Mouse (Mus musculus): ENCODE measurements at regions not wholly inside any gene's neighbourhood (a gene's known extent, or its start where the extent isn't known, plus 50 kb on each side); places are given as distances from the start of the nearest gene placed in this dataset.

DNA sequence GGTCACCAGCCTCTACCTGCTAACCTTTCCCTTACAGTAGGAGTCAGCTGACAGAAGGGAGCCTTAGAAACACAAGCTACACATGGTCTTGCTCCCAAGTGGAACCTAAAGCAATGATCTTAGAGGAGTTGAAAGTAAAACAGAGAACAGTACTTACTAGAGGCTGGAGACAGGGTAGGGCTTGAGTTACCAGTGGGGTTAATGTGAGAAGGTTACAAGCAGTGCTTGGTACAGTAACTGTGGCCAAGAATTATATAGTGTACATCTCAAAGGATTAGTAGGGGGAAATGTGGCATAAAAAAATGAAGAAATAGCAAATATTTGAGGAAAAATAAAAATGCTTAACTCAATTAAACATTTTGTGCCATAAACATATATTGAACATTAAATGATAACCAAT is 153.5 kb downstream of the Galc start:
- no peaks in the 10 kb centered on the region for H3K9me3 ChIP-seq (ENCODE audit: control insufficient read depth, low read length)
- ATAC-seq (replicated peaks; ENCODE audit: low FRiP score) (no peak), DNase-seq (ENCODE audit: low spot score) (no peak)
- H3K4me2 ChIP-seq (ENCODE audit: low read depth, low read length, severe bottlenecking): no peak overlapping the region
- H3K4me1 ChIP-seq (replicated peaks; ENCODE audit: control insufficient read depth, insufficient read depth, low read length): 0 out of 2 replicates have a peak, but pooled peaks cover 3% of the 10 kb centered on the region
- H3K4me3 ChIP-seq (ENCODE audit: low read depth, low read length): no peak overlapping the region
- no peaks in the 10 kb centered on the region for H3K27me3 ChIP-seq (ENCODE audit: control insufficient read depth, insufficient read depth, low read length)
- H3K36me3 ChIP-seq (ENCODE audit: control insufficient read depth, insufficient read depth, low read length): no peaks in the 10 kb centered on the region
- H3K27ac ChIP-seq (ENCODE audit: low read depth, low read length): no peak overlapping the region
- H3K9ac ChIP-seq (ENCODE audit: low read length): no peak overlapping the region

DNA sequence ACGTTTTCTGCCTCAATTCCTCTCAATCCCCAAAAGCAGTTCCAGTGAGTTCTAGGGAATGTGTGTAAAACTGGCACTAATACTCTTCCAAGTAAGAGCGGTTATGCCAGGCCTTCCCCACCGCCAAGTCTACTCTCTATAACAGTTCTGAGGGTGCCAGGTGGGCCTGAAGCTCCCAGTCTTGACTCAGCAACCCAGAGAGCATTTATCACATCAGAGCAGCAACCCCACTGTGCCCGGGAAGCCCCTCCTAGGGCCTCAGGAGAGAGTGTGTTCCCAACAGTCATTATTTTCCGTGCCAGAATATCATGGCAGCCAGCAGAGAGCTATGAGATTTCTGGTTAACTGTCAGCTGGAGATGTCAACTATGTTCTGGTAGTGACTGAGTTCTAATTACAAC is 169.1 kb downstream of the Galc start:
- H3K9me3 ChIP-seq (ENCODE audit: control insufficient read depth, low read length): no peaks in the 10 kb centered on the region
- no peak overlapping the region for H3K9ac ChIP-seq (ENCODE audit: low read length)
- DNase-seq (ENCODE audit: low spot score): no peak
- no peak overlapping the region for H3K27ac ChIP-seq (ENCODE audit: low read depth, low read length)
- no peak for ATAC-seq (replicated peaks; ENCODE audit: low FRiP score)
- H3K4me3 ChIP-seq (ENCODE audit: low read depth, low read length): no peak overlapping the region
- H3K27me3 ChIP-seq (ENCODE audit: control insufficient read depth, insufficient read depth, low read length): no peaks in the 10 kb centered on the region
- H3K36me3 ChIP-seq (ENCODE audit: control insufficient read depth, insufficient read depth, low read length): no peaks in the 10 kb centered on the region
- no peak overlapping the region for H3K4me2 ChIP-seq (ENCODE audit: low read depth, low read length, severe bottlenecking)
- WGBS: 66% methylated on average over 5 of the region's 5 CpGs
- H3K4me1 ChIP-seq (replicated peaks; ENCODE audit: control insufficient read depth, insufficient read depth, low read length): no peaks in the 10 kb centered on the region

DNA sequence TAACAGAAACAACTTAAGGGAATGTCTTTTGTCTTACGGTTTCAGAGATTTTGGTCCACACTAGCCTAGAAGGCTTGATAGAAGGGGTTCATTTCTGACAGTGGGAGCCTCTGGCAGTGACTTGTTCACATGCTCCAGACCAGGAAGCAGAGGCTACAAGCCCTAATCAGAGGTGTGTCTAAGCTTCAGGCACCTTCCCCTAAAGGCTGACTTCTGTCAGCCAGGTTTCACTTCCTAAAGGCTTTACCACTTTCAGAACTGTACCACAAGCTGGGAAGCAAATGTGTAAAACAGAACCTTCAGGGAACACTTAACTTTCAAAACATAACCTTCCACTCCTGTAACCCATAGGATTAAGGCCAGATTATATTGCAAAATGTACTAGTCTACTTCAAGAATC is 180.9 kb downstream of the Galc start:
- no peak overlapping the region for H3K9ac ChIP-seq (ENCODE audit: low read length)
- H3K27ac ChIP-seq (ENCODE audit: low read depth, low read length): no peak overlapping the region
- 94% methylated on average over 1 of the region's 1 CpGs for WGBS
- DNase-seq (ENCODE audit: low spot score) (no peak), ATAC-seq (replicated peaks; ENCODE audit: low FRiP score) (no peak)
- H3K4me3 ChIP-seq (ENCODE audit: low read depth, low read length): no peak overlapping the region
- no peaks in the 10 kb centered on the region for H3K27me3 ChIP-seq (ENCODE audit: control insufficient read depth, insufficient read depth, low read length)
- H3K36me3 ChIP-seq (ENCODE audit: control insufficient read depth, insufficient read depth, low read length): no peaks in the 10 kb centered on the region
- H3K4me2 ChIP-seq (ENCODE audit: low read depth, low read length, severe bottlenecking): no peak overlapping the region
- no peaks in the 10 kb centered on the region for H3K4me1 ChIP-seq (replicated peaks; ENCODE audit: control insufficient read depth, insufficient read depth, low read length)
- H3K9me3 ChIP-seq (ENCODE audit: control insufficient read depth, low read length): no peaks in the 10 kb centered on the region

DNA sequence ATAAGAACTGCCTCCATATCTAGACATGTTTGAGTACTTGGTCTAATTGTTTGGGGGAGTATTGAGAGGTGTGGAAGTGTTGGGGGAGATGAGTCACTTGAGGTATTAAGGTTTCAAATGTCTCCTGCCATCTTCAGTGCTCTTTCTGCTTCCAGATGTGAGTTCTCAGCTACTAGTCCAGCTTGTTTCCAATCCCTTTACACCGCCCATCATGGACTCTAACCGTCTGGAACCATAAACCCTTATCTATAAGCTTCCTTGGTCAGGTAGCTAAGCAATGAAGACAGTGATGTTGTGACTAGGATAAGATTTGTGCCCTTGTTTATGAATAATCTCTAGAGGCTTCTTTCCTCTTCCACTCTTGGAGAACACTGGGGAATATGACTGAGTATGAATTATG is 183.7 kb downstream of the Galc start:
- no peak overlapping the region for H3K4me3 ChIP-seq (ENCODE audit: low read depth, low read length)
- no peak for DNase-seq (ENCODE audit: low spot score)
- 89% methylated on average over 2 of the region's 2 CpGs for WGBS

DNA sequence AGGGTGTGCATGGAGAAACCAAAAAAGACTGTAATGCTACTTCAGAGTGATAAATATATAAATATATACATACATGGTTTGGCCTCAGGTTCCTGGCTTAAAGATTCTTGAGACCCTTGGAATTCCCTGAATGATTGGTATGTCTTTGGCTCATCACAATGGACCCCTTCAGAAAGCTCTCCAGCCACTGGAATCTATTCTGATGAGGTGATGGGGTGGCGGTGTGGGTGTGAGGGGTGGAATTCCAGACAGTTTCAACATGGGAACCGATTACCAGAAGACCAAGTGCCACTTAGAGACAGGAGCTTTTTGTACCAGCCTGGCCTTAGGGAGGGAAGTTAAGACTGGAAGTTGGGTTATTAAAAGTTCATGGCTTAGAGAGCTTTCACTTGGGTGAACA is 190.1 kb downstream of the Galc start:
- no peak for ATAC-seq (replicated peaks; ENCODE audit: low FRiP score)
- no peaks in the 10 kb centered on the region for H3K27me3 ChIP-seq (ENCODE audit: control insufficient read depth, insufficient read depth, low read length)
- no peaks in the 10 kb centered on the region for H3K4me1 ChIP-seq (replicated peaks; ENCODE audit: control insufficient read depth, insufficient read depth, low read length)
- DNase-seq (ENCODE audit: low spot score): no peak
- H3K27ac ChIP-seq (ENCODE audit: low read depth, low read length): no peak overlapping the region
- H3K4me2 ChIP-seq (ENCODE audit: low read depth, low read length, severe bottlenecking): no peak overlapping the region
- no peaks in the 10 kb centered on the region for H3K36me3 ChIP-seq (ENCODE audit: control insufficient read depth, insufficient read depth, low read length)
- H3K4me3 ChIP-seq (ENCODE audit: low read depth, low read length): no peak overlapping the region
- H3K9me3 ChIP-seq (ENCODE audit: control insufficient read depth, low read length): no peaks in the 10 kb centered on the region
- 57% methylated on average over 2 of the region's 2 CpGs for WGBS
- H3K9ac ChIP-seq (ENCODE audit: low read length): no peak overlapping the region

More for the DNA sequence above, 183.7 kb downstream of the Galc start:
- H3K4me1 ChIP-seq (replicated peaks; ENCODE audit: control insufficient read depth, insufficient read depth, low read length): no peaks in the 10 kb centered on the region
- no peak overlapping the region for H3K27ac ChIP-seq (ENCODE audit: low read depth, low read length)
- no peak overlapping the region for H3K4me2 ChIP-seq (ENCODE audit: low read depth, low read length, severe bottlenecking)
- H3K36me3 ChIP-seq (ENCODE audit: control insufficient read depth, insufficient read depth, low read length): no peaks in the 10 kb centered on the region
- no peaks in the 10 kb centered on the region for H3K27me3 ChIP-seq (ENCODE audit: control insufficient read depth, insufficient read depth, low read length)
- no peaks in the 10 kb centered on the region for H3K9me3 ChIP-seq (ENCODE audit: control insufficient read depth, low read length)
- H3K9ac ChIP-seq (ENCODE audit: low read length): no peak overlapping the region
- no peak for ATAC-seq (replicated peaks; ENCODE audit: low FRiP score)

DNA sequence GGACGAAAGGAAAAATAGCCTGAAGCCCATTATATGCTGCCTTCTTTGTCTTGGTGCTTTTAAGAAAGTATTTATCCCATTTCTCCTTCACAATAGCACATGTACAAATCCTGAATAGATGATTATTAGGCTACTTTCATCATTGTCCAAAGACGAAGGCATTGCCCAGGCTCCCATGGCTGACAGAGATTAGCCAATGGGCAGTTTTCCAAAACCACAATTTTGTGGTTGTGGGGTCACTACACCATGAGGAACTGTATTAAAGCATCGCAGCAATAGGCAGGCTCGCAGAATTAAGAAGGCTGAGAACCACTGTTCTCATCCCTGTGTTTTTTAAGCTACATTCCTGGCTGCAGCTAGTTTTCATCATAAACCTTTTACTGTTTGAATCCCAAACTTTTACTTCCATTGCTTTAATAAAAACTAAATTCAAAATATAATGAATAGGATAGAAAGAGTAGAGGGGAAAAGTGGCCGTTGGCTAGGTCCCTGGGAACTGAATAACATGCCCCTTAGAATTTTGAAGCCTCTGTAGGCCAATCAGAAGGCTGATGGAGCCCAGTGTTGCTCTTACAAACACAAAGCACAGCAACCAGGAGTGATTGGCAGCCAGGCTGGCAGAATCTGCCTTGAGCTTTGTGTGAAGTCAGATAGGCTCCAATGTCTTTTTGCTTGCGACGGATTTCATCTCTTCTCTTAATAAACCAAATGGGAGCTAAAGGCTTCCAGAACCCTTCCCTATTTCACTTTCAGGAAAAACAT is 199.7 kb downstream of the Galc start:
- no peaks in the 10 kb centered on the region for H3K36me3 ChIP-seq (ENCODE audit: control insufficient read depth, insufficient read depth, low read length)
- ATAC-seq (replicated peaks; ENCODE audit: low FRiP score): no peak
- H3K4me1 ChIP-seq (replicated peaks; ENCODE audit: control insufficient read depth, insufficient read depth, low read length): no peaks in the 10 kb centered on the region
- no peaks in the 10 kb centered on the region for H3K27me3 ChIP-seq (ENCODE audit: control insufficient read depth, insufficient read depth, low read length)
- no peak overlapping the region for H3K27ac ChIP-seq (ENCODE audit: low read depth, low read length)
- no peak overlapping the region for H3K4me3 ChIP-seq (ENCODE audit: low read depth, low read length)
- H3K9ac ChIP-seq (ENCODE audit: low read length): no peak overlapping the region
- H3K4me2 ChIP-seq (ENCODE audit: low read depth, low read length, severe bottlenecking): no peak overlapping the region
- no peaks in the 10 kb centered on the region for H3K9me3 ChIP-seq (ENCODE audit: control insufficient read depth, low read length)
- WGBS: 74% methylated on average over 7 of the region's 7 CpGs
- DNase-seq (ENCODE audit: low spot score): no peak

DNA sequence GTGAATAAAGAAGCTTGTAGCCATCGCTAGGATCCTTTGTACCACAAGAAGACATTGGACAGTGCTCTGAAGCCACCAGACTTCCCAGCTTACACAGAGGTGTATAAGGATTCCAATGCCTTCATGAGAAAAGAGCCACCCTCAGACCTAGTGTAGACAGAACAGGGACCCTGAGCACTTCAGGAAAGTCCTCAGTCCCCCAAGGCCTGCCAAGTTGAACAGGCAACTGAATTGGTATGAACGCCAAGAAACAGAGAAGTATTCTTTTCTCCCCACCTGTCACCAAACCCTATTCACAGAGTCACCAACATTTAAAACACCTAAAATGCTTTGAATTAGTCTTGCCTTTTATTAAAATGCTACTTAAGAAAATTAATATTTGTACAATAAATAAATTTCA is 200.3 kb downstream of the Galc start:
- no peaks in the 10 kb centered on the region for H3K27me3 ChIP-seq (ENCODE audit: control insufficient read depth, insufficient read depth, low read length)
- no peaks in the 10 kb centered on the region for H3K9me3 ChIP-seq (ENCODE audit: control insufficient read depth, low read length)
- DNase-seq (ENCODE audit: low spot score) (no peak), ATAC-seq (replicated peaks; ENCODE audit: low FRiP score) (no peak)
- no peak overlapping the region for H3K9ac ChIP-seq (ENCODE audit: low read length)
- no peak overlapping the region for H3K27ac ChIP-seq (ENCODE audit: low read depth, low read length)
- H3K4me2 ChIP-seq (ENCODE audit: low read depth, low read length, severe bottlenecking): no peak overlapping the region
- no peaks in the 10 kb centered on the region for H3K36me3 ChIP-seq (ENCODE audit: control insufficient read depth, insufficient read depth, low read length)
- no peaks in the 10 kb centered on the region for H3K4me1 ChIP-seq (replicated peaks; ENCODE audit: control insufficient read depth, insufficient read depth, low read length)
- H3K4me3 ChIP-seq (ENCODE audit: low read depth, low read length): no peak overlapping the region
- WGBS: 85% methylated on average over 2 of the region's 2 CpGs

DNA sequence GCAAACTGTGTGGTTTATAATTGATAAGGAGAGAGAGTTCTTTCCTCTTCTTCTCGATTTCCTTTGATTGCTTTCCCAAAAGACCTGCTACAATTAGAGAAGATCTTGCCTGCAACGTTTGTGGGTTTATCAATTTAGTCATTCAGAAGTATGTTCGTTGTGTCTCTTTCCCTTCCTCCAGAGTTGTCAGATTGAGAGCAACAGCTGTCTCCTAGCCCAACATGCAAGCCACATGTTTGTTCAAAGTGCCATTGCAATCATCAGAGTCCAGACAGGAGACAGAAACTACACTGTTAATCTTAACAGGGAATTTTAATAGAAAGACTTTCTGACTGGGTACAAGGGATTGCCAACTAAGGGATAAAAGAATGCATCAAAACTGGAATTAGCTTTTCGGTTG is 208.3 kb downstream of the Galc start:
- H3K27me3 ChIP-seq (ENCODE audit: control insufficient read depth, insufficient read depth, low read length): no peaks in the 10 kb centered on the region
- H3K9me3 ChIP-seq (ENCODE audit: control insufficient read depth, low read length): no peaks in the 10 kb centered on the region
- H3K4me3 ChIP-seq (ENCODE audit: low read depth, low read length): no peak overlapping the region
- no peak for ATAC-seq (replicated peaks; ENCODE audit: low FRiP score)
- no peak overlapping the region for H3K9ac ChIP-seq (ENCODE audit: low read length)
- H3K4me1 ChIP-seq (replicated peaks; ENCODE audit: control insufficient read depth, insufficient read depth, low read length): peaks cover 3% of the 10 kb centered on the region; the same call in 1 of the 2 replicates
- DNase-seq (ENCODE audit: low spot score): no peak
- H3K4me2 ChIP-seq (ENCODE audit: low read depth, low read length, severe bottlenecking): no peak overlapping the region
- no peaks in the 10 kb centered on the region for H3K36me3 ChIP-seq (ENCODE audit: control insufficient read depth, insufficient read depth, low read length)
- WGBS: 77% methylated on average over 4 of the region's 4 CpGs
- no peak overlapping the region for H3K27ac ChIP-seq (ENCODE audit: low read depth, low read length)

DNA sequence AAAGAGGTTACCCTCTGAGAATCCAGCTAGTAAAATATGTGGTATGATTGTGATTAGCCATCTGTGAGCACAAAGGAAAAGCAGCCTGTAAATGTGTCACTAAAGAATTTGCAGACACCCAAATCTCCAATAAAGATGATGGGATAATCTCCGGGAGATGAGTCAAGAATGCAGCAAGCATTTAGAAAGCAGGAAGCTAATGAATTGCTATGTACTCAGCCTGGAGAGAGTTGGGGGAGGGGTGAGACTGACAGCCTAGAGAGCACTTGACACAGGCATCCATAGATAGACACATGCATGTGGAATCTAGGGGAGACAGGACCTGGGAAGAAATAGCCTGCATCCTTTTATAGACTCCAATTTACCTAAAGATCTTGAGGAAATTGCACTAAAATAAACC is 208.8 kb downstream of the Galc start:
- no peaks in the 10 kb centered on the region for H3K36me3 ChIP-seq (ENCODE audit: control insufficient read depth, insufficient read depth, low read length)
- H3K4me2 ChIP-seq (ENCODE audit: low read depth, low read length, severe bottlenecking): no peak overlapping the region
- ATAC-seq (replicated peaks; ENCODE audit: low FRiP score) (no peak), DNase-seq (ENCODE audit: low spot score) (no peak)
- H3K9ac ChIP-seq (ENCODE audit: low read length): no peak overlapping the region
- no peak overlapping the region for H3K4me3 ChIP-seq (ENCODE audit: low read depth, low read length)
- H3K27ac ChIP-seq (ENCODE audit: low read depth, low read length): no peak overlapping the region
- 40% methylated on average over 1 of the region's 1 CpGs for whole genome bisulfite sequencing
- H3K4me1 ChIP-seq (replicated peaks; ENCODE audit: control insufficient read depth, insufficient read depth, low read length): peaks cover 3% of the 10 kb centered on the region; the same call in 1 of the 2 replicates
- no peaks in the 10 kb centered on the region for H3K27me3 ChIP-seq (ENCODE audit: control insufficient read depth, insufficient read depth, low read length)
- no peaks in the 10 kb centered on the region for H3K9me3 ChIP-seq (ENCODE audit: control insufficient read depth, low read length)
